Mouse (Mus musculus): ENCODE results near the gene Nbea. TPM values are rescaled to one million over a fixed set of nuclear protein-coding genes. Genes with fewer than 3 reads are reported as not detected.

Gene Nbea
- total and polyA plus RNA-seq, 2 experiments from 2014 or later, result 6.0 to 17.3 TPM

GRCm38 (mm10) chr3:55755805-55756601 lies 427.5 kb downstream of the Nbea start:
- no peaks in the 10 kb centered on the region for H3K27me3 ChIP-seq (ENCODE audit: control insufficient read depth, insufficient read depth, low read length)
- WGBS, result 72% methylated on average over 11 of the region's 11 CpGs
- H3K4me2 ChIP-seq (ENCODE audit: low read depth, low read length), result no peak overlapping the region
- no peak overlapping the region for H3K9ac ChIP-seq (replicated peaks; ENCODE audit: low read depth, low read length)
- H3K9me3 ChIP-seq (replicated peaks; ENCODE audit: control insufficient read depth, low read length), result no peaks in the 10 kb centered on the region
- no peak overlapping the region for H3K27ac ChIP-seq (ENCODE audit: low read depth)
- ATAC-seq (ENCODE audit: insufficient read depth, low read depth) (peak; percentile 41), DNase-seq (ENCODE audit: low spot score) (no peak)
- H3K4me3 ChIP-seq (ENCODE audit: low read depth, low read length), result no peak overlapping the region
- H3K4me1 ChIP-seq (ENCODE audit: control insufficient read depth, insufficient read depth), result peaks cover 5% of the 10 kb centered on the region; the same call in 1 of the 2 replicates
- no peak for TF ChIP-seq EP300 (IDR thresholded peaks at IDR 0.05; ENCODE audit: low read depth)
- TF ChIP-seq CTCF (IDR thresholded peaks at IDR 0.05; ENCODE audit: low read depth), result no peak
- no peaks in the 10 kb centered on the region for H3K36me3 ChIP-seq (replicated peaks; ENCODE audit: control insufficient read depth, insufficient read depth, low read length)

- TF ChIP-seq EP300 (IDR thresholded peaks at IDR 0.05; ENCODE audit: low read depth), result no peak
- no peak for TF ChIP-seq CTCF (IDR thresholded peaks at IDR 0.05; ENCODE audit: low read depth)
- Histone ChIP-seq H3K27ac (ENCODE audit: low read depth) (no peak overlapping the region), H3K36me3 (replicated peaks; ENCODE audit: control insufficient read depth, insufficient read depth, low read length) (no peaks in the 10 kb centered on the region), H3K27me3 (ENCODE audit: control insufficient read depth, insufficient read depth, low read length) (no peaks in the 10 kb centered on the region), H3K9ac (replicated peaks; ENCODE audit: low read depth, low read length) (no peak overlapping the region), H3K9me3 (replicated peaks; ENCODE audit: control insufficient read depth, low read length) (no peaks in the 10 kb centered on the region), H3K4me3 (ENCODE audit: low read depth, low read length) (no peak overlapping the region), H3K4me1 (ENCODE audit: control insufficient read depth, insufficient read depth) (peaks cover 5% of the 10 kb centered on the region; the same call in 1 of the 2 replicates), H3K4me2 (ENCODE audit: low read depth, low read length) (no peak overlapping the region)
- 61% methylated on average over 6 of the region's 6 CpGs for WGBS
- no peak for DNase-seq (ENCODE audit: low spot score)
- ATAC-seq (ENCODE audit: insufficient read depth, low read depth), result no peak
Observed at GRCm38 (mm10) chr3:55754981-55755608, 428.4 kb downstream of the Nbea start.

GRCm38 (mm10) chr3:55753872-55754271 lies 429.6 kb downstream of the Nbea start:
- H3K36me3 ChIP-seq (replicated peaks; ENCODE audit: control insufficient read depth, insufficient read depth, low read length), result no peaks in the 10 kb centered on the region
- 92% methylated on average over 6 of the region's 6 CpGs for WGBS
- H3K9ac ChIP-seq (replicated peaks; ENCODE audit: low read depth, low read length), result no peak overlapping the region
- DNase-seq (ENCODE audit: low spot score), result no peak
- no peak overlapping the region for H3K4me2 ChIP-seq (ENCODE audit: low read depth, low read length)
- no peak overlapping the region for H3K4me3 ChIP-seq (ENCODE audit: low read depth, low read length)
- TF ChIP-seq CTCF (IDR thresholded peaks at IDR 0.05; ENCODE audit: low read depth), result no peak
- ATAC-seq (ENCODE audit: insufficient read depth, low read depth), result no peak
- H3K9me3 ChIP-seq (replicated peaks; ENCODE audit: control insufficient read depth, low read length), result no peaks in the 10 kb centered on the region
- H3K27ac ChIP-seq (ENCODE audit: low read depth), result no peak overlapping the region
- H3K4me1 ChIP-seq (ENCODE audit: control insufficient read depth, insufficient read depth), result peaks cover 5% of the 10 kb centered on the region; the same call in 1 of the 2 replicates
- no peaks in the 10 kb centered on the region for H3K27me3 ChIP-seq (ENCODE audit: control insufficient read depth, insufficient read depth, low read length)

- TF ChIP-seq EP300 (IDR thresholded peaks at IDR 0.05; ENCODE audit: low read depth), result no peak
- no peak for TF ChIP-seq CTCF (IDR thresholded peaks at IDR 0.05; ENCODE audit: low read depth)
- Histone ChIP-seq H3K4me2 (ENCODE audit: low read depth, low read length) (no peak overlapping the region), H3K27me3 (ENCODE audit: control insufficient read depth, insufficient read depth, low read length) (no peaks in the 10 kb centered on the region), H3K4me3 (ENCODE audit: low read depth, low read length) (no peak overlapping the region), H3K27ac (ENCODE audit: low read depth) (no peak overlapping the region), H3K4me1 (ENCODE audit: control insufficient read depth, insufficient read depth) (peaks cover 5% of the 10 kb centered on the region; the same call in 1 of the 2 replicates), H3K9ac (replicated peaks; ENCODE audit: low read depth, low read length) (no peak overlapping the region), H3K36me3 (replicated peaks; ENCODE audit: control insufficient read depth, insufficient read depth, low read length) (no peaks in the 10 kb centered on the region), H3K9me3 (replicated peaks; ENCODE audit: control insufficient read depth, low read length) (no peaks in the 10 kb centered on the region)
- DNase-seq (ENCODE audit: low spot score) (no peak), ATAC-seq (ENCODE audit: insufficient read depth, low read depth) (no peak)
- 77% methylated on average over 4 of the region's 4 CpGs for WGBS
Observed at GRCm38 (mm10) chr3:55752558-55752957, 430.9 kb downstream of the Nbea start.

DNA sequence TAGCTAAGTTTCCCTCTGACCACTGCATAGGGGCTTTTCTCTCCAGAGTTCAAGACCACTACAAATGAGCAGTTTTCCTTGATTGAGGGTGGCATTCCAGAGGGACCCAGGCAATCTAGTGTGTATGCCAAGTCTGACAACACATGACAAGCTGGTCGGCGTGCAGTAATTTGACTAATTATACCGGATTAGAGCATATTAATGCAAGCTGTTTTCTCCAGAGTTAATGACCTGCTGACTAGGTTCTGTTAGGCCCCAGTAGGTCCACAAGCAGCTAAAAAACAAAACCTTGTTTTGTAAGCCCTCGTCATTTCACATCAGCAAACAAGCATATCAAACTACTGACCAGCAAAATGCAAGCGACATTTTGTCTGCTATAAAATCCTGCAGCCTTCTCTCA lies 432.1 kb downstream of the Nbea start:
- ATAC-seq (ENCODE audit: insufficient read depth, low read depth) (no peak), DNase-seq (ENCODE audit: low spot score) (no peak)
- H3K4me2 ChIP-seq (ENCODE audit: low read depth, low read length), result no peak overlapping the region
- peaks cover 5% of the 10 kb centered on the region; the same call in 1 of the 2 replicates for H3K4me1 ChIP-seq (ENCODE audit: control insufficient read depth, insufficient read depth)
- no peaks in the 10 kb centered on the region for H3K27me3 ChIP-seq (ENCODE audit: control insufficient read depth, insufficient read depth, low read length)
- no peak overlapping the region for H3K4me3 ChIP-seq (ENCODE audit: low read depth, low read length)
- H3K9ac ChIP-seq (replicated peaks; ENCODE audit: low read depth, low read length), result no peak overlapping the region
- WGBS, result 73% methylated on average over 5 of the region's 5 CpGs
- no peak overlapping the region for H3K27ac ChIP-seq (ENCODE audit: low read depth)
- H3K36me3 ChIP-seq (replicated peaks; ENCODE audit: control insufficient read depth, insufficient read depth, low read length), result no peaks in the 10 kb centered on the region
- TF ChIP-seq CTCF (IDR thresholded peaks at IDR 0.05; ENCODE audit: low read depth) (no peak), EP300 (IDR thresholded peaks at IDR 0.05; ENCODE audit: low read depth) (no peak)
- H3K9me3 ChIP-seq (replicated peaks; ENCODE audit: control insufficient read depth, low read length), result no peaks in the 10 kb centered on the region

All from heart, postnatal 0 days (tissue).